Mouse (Mus musculus): ENCODE measurements around the gene Rras. TPM values are rescaled to one million over a fixed set of nuclear protein-coding genes. Genes with fewer than 3 reads are reported as not detected.

Gene Rras
- total and polyA plus RNA-seq, 3 experiments, result 5.0 to 24.1 TPM; not detected in 1

- TF ChIP-seq USF2 (IDR thresholded peaks at IDR 0.05; ENCODE audit: borderline replicate concordance in 1 of 2, insufficient read depth in 1 of 2, low read depth in 1 of 2, low read length in 2 of 2) (no peak), MAZ (IDR thresholded peaks at IDR 0.05; ENCODE audit: low read depth, low read length) (0 out of 2 replicates have a peak, but pooled peaks have one; percentile 8), POLR2AphosphoS2 (IDR thresholded peaks at IDR 0.05; ENCODE audit: low read length) (no peak; the same call in 1 of the 2 replicates), POLR2A (IDR thresholded peaks at IDR 0.05; ENCODE audit: control insufficient read depth in 1 of 2, insufficient read depth in 1 of 2, low read depth in 1 of 2, low read length in 2 of 2, poor library complexity in 1 of 2) (peak; percentile 53 to 73; a peak in 2 of 4 replicates), MAX (IDR thresholded peaks at IDR 0.05; ENCODE audit: low read length) (peak; percentile 65), TCF12 (IDR thresholded peaks at IDR 0.05; ENCODE audit: low read depth, low read length) (no peak), RAD21 (IDR thresholded peaks at IDR 0.05; ENCODE audit: low read depth, low read length) (no peak), ZKSCAN1 (IDR thresholded peaks at IDR 0.05; ENCODE audit: low read depth, low read length) (no peak)
Measured at GRCm38 (mm10) chr7:44970231-44970691, 47.5 kb upstream of the Rras start (continued).

- Histone ChIP-seq H3K79me2 (ENCODE audit: control insufficient read depth, insufficient read depth, low read length, poor library complexity) (no peaks in the 10 kb centered on the region), H3K4me3 (ENCODE audit: control insufficient read depth in 1 of 2, insufficient read depth in 1 of 2, low read depth in 2 of 2, low read length in 2 of 2) (no peak overlapping the region), H3K4me1 (ENCODE audit: control insufficient read depth in 1 of 2, insufficient read depth in 2 of 2, low read length in 2 of 2) (peaks cover 0 to 8% of the 10 kb centered on the region in 2 experiments; a peak in 1 of 4 replicates), H3K27me3 (ENCODE audit: control insufficient read depth in 1 of 2, insufficient read depth in 2 of 2, low read length in 2 of 2) (no peaks in the 10 kb centered on the region), H3K27ac (ENCODE audit: control insufficient read depth, low read depth, low read length) (no peak overlapping the region), H3K9ac (ENCODE audit: control insufficient read depth, low read depth, low read length, poor library complexity, severe bottlenecking) (no peak overlapping the region), H3K9me3 (replicated peaks; ENCODE audit: insufficient read depth, low read length) (no peaks in the 10 kb centered on the region), H3K36me3 (ENCODE audit: control insufficient read depth in 1 of 2, insufficient read depth in 2 of 2, low read length in 2 of 2) (no peaks in the 10 kb centered on the region; a peak in 2 of 4 replicates)
- DNase-seq (ENCODE audit: low read depth, low spot score), result no peak
- no peak for TF ChIP-seq ZC3H11A (IDR thresholded peaks at IDR 0.05; ENCODE audit: low read depth, low read length)
- no peak for TF ChIP-seq USF1 (IDR thresholded peaks at IDR 0.05; ENCODE audit: low read depth, low read length)
- TF ChIP-seq MYC (IDR thresholded peaks at IDR 0.05; ENCODE audit: low read depth, low read length), result no peak
- no peak for TF ChIP-seq KAT2A (conservative IDR thresholded peaks at IDR 0.05; ENCODE audit: low read depth, low read length)
- TF ChIP-seq JUND (IDR thresholded peaks at IDR 0.05; ENCODE audit: low read depth, low read length), result no peak
- TF ChIP-seq POLR2A (IDR thresholded peaks at IDR 0.05; ENCODE audit: control insufficient read depth in 1 of 2, insufficient read depth in 1 of 2, low read depth in 1 of 2, low read length in 2 of 2, poor library complexity in 1 of 2), result no peak
- TF ChIP-seq TAL1 (IDR thresholded peaks at IDR 0.05; ENCODE audit: low read length), result no peak
- no peak for TF ChIP-seq POLR2AphosphoS5 (IDR thresholded peaks at IDR 0.05; ENCODE audit: borderline replicate concordance, low read depth, low read length)
- no peak for TF ChIP-seq SMC3 (IDR thresholded peaks at IDR 0.05; ENCODE audit: low read depth, low read length)
- TF ChIP-seq ELF1 (IDR thresholded peaks at IDR 0.05; ENCODE audit: low read depth, low read length), result no peak
- no peak for TF ChIP-seq GABPA (IDR thresholded peaks at IDR 0.05; ENCODE audit: low read depth, low read length)
Measured at GRCm38 (mm10) chr7:44971142-44971541, 46.6 kb upstream of the Rras start.

Measured in MEL (cell line).